Mouse (Mus musculus) B cell, adult 62 days (primary cell): ENCODE data around the gene Senp5. TPM values are rescaled to one million over a fixed set of nuclear protein-coding genes. Genes with fewer than 3 reads are reported as not detected.

Experiments
- total RNA-seq: library from RNA; stranded (reverse); gene quantifications from 4 replicates; pipeline ENCODE4 v1.2.4, GENCODE M21; 2023

The Senp5 gene
- total RNA-seq, result 29.2 to 32.6 TPM (median 32.3 TPM) in 4 replicates

DNA sequence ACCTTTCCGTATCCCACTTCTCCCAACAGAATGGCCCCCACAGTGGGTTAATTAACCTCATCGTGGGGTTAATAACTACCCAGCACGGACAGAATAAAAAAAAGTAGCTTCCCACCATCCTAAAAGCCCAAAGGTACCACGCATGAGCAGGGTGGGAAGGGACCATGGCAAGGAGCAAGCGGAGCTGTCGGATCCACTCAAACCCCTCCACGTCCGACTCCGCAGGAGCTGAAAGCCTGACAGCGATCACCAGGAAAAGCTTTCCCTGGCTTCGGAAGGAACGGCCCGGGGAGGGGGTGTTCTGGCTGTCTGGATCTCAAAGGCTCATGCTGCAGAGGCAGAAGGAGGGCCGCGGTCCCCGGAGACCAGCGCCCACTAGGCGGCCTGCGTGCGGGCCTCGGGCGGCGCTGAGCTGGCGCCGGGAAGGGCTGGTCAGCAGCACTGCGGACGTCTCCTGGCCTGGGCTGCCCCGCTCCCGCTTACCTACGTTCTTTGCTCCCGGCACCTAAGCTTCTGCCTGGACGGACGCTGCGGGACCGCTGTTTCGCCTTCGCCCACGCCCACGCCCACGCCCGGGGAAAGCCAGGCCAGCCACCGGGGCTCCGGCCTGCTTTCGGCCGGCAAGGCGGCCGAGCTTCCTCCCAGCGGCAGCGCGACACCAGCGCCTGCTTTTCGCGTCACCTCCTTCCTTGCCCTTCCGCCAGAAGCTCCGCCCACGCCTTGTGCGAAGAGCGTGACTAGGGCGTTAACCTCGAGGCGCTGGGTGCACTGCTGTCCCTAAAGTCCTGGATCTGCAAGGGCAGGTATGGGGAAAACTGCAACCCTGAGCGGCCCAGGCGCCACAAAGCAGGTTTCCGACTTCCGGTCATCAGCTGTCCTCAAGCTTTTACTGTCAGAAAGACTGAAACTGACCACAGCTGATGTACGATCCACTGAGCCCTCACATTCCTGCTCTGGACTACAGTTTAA lies at the start of gene Senp5:
Senp5 (minus strand) TSS at position 779 of the 969 bp plus-strand sequence.

DNA sequence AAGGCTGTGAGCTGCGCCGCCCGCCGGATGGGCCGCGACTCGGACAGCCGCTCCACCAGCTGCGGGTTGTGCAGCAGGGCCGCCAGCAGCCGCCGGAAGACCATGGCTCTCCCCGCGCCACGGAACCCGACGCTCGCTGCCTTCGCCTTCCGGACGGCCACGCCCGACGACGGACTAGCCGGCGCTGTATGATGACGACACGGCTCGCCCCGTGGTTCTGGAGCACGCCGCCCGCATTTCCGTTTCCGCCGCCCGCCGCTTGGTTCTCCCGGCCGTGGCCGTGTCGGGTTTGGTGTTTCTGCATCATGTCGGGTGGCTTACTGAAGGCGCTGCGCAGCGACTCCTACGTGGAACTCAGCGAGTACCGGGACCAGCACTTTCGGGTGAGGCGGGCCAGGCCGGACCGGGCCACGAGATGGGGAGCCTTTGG lies 54.7 kb downstream of the Senp5 start, which contains the start of the genes 0610012G03Rik and Ncbp2:
0610012G03Rik (minus strand) TSS at position 150 of the 430 bp plus-strand sequence.
Ncbp2 (plus strand) TSS at position 169 of the 430 bp plus-strand sequence.

GRCm38 (mm10) chr16:31933751-31934549 lies 69.1 kb downstream of the Senp5 start, which contains the start of gene Pigz:
TSS of gene Pigz (plus strand) at chr16:31933851.

Other genes with a start within 250 kb of the Senp5 start
- 0.13 TPM in 1 of 4 replicates, not detected in the others for gene Meltf, start 124.5 kb downstream of the Senp5 start, total RNA-seq
- not detected in 4 replicates for gene Pigz, start 69.4 kb downstream of the Senp5 start, total RNA-seq
- 13.9 to 18.6 TPM (median 17.0 TPM) in 4 replicates for gene 0610012G03Rik, start 54.8 kb downstream of the Senp5 start, total RNA-seq
- gene Ncbp2, start 54.8 kb downstream of the Senp5 start, total RNA-seq, result 17.8 to 24.6 TPM (median 23.0 TPM) in 4 replicates
- 76.5 to 83.8 TPM (median 78.1 TPM) in 4 replicates for gene Pak2, start 76.1 kb upstream of the Senp5 start, total RNA-seq
- 21.0 to 31.7 TPM (median 25.0 TPM) in 4 replicates for gene Pigx, start 96.5 kb upstream of the Senp5 start, total RNA-seq
- gene Cep19, start 96.5 kb upstream of the Senp5 start, total RNA-seq, result 3.0 to 5.2 TPM (median 4.4 TPM) in 4 replicates
- gene Nrros, start 162.3 kb upstream of the Senp5 start, total RNA-seq, result 263 to 290 TPM (median 275 TPM) in 4 replicates
- gene Bex6, start 176.5 kb upstream of the Senp5 start, total RNA-seq, result not detected in 4 replicates
- 8.4 to 10.4 TPM (median 9.4 TPM) in 4 replicates for gene Fbxo45, start 243.9 kb upstream of the Senp5 start, total RNA-seq
- 10.2 to 12.1 TPM (median 11.1 TPM) in 4 replicates for gene Wdr53, start 243.9 kb upstream of the Senp5 start, total RNA-seq